Comparison of ENCODE assay signal across 8 mouse cellular contexts in the genomic region with DNA sequence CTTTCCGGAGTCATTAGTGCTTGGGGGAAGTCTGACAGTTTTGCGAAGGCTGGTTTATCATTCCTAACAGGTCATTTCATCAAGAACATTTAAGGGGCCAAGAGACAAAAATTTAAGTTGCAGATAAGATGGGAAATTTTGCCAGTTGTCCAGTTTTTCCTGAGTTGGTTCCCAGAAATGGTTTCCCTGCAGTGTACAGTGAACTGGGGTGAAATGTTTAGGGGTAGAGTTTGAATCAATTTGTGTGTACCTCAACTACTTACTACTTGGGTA. TPM values are rescaled to one million over a fixed set of nuclear protein-coding genes. Genes with fewer than 3 reads are reported as not detected.
DNase-seq lines count a peak whose midpoint lies in the region; ATAC-seq and TF ChIP-seq lines count a peak whose summit lies in the region.

No protein-coding gene starts in this region.

- TF ChIP-seq CTCF in bone marrow macrophage, adult 2 months (IDR thresholded peaks at IDR 0.05; ENCODE audit: low read depth, low read length): no peak

- DNase-seq in kidney, adult 18-20 months: no peak
- no peak for DNase-seq in frontal cortex, adult 2 months (ENCODE audit: extremely low spot score in 1 of 2, low spot score in 1 of 2)
- no peak for DNase-seq in gastrocnemius, postnatal 25 days
- DNase-seq in testis, postnatal 14 days (ENCODE audit: low spot score): no peak

- H3K4me3 ChIP-seq in kidney, embryonic 15.5 days (replicated peaks): peak overlapping the region; percentile 92
- peak overlapping the region; percentile 73 for H3K4me3 ChIP-seq in bone marrow macrophage, adult 2 months (ENCODE audit: insufficient read depth, low read length)
- H3K4me3 ChIP-seq in hindbrain, embryonic 15.5 days: peak overlapping the region; percentile 93
- H3K4me3 ChIP-seq in midbrain, embryonic 16.5 days (ENCODE audit: low read depth, low read length): peak overlapping the region; percentile 88

- no peaks in the 10 kb centered on the region for H3K27me3 ChIP-seq in kidney, embryonic 15.5 days
- H3K27me3 ChIP-seq in hindbrain, embryonic 15.5 days: no peaks in the 10 kb centered on the region
- H3K27me3 ChIP-seq in midbrain, embryonic 16.5 days (ENCODE audit: control insufficient read depth, insufficient read depth, low read depth, low read length): no peaks in the 10 kb centered on the region

- peaks cover 19% of the 10 kb centered on the region for H3K4me1 ChIP-seq in kidney, embryonic 15.5 days
- peaks cover 7% of the 10 kb centered on the region for H3K4me1 ChIP-seq in bone marrow macrophage, adult 2 months (ENCODE audit: control insufficient read depth, insufficient read depth, low read length)
- peaks cover 22% of the 10 kb centered on the region for H3K4me1 ChIP-seq in hindbrain, embryonic 15.5 days (replicated peaks)
- H3K4me1 ChIP-seq in midbrain, embryonic 16.5 days (ENCODE audit: control insufficient read depth, insufficient read depth, low read length): peaks cover 19% of the 10 kb centered on the region

- no peak for TF ChIP-seq POLR2A in bone marrow macrophage, adult 2 months (IDR thresholded peaks at IDR 0.05; ENCODE audit: borderline replicate concordance, low read depth, low read length)

- peaks cover 9% of the 10 kb centered on the region; the same call in 1 of the 2 replicates for H3K36me3 ChIP-seq in kidney, embryonic 15.5 days
- H3K36me3 ChIP-seq in hindbrain, embryonic 15.5 days: no peaks in the 10 kb centered on the region
- no peaks in the 10 kb centered on the region for H3K36me3 ChIP-seq in midbrain, embryonic 16.5 days (ENCODE audit: control insufficient read depth, insufficient read depth, low read length)

- no peak for ATAC-seq in kidney, embryonic 15.5 days (replicated peaks; ENCODE audit: low FRiP score)
- no peak for ATAC-seq in hindbrain, embryonic 15.5 days (ENCODE audit: low FRiP score, low read depth)
- no peak for ATAC-seq in midbrain, embryonic 16.5 days

- H3K27ac ChIP-seq in kidney, embryonic 15.5 days: peak overlapping the region; percentile 100
- peak overlapping the region; percentile 100; the same call in 1 of the 2 replicates for H3K27ac ChIP-seq in bone marrow macrophage, adult 2 months (ENCODE audit: insufficient read depth, low read depth, low read length)
- 0 out of 2 replicates have a peak overlapping the region, but pooled peaks have one; percentile 98 for H3K27ac ChIP-seq in hindbrain, embryonic 15.5 days (replicated peaks)
- H3K27ac ChIP-seq in midbrain, embryonic 16.5 days (ENCODE audit: low read length): no peak overlapping the region

- peak overlapping the region; percentile 83 for H3K4me2 ChIP-seq in kidney, embryonic 15.5 days
- H3K4me2 ChIP-seq in hindbrain, embryonic 15.5 days: peak overlapping the region; percentile 87
- peak overlapping the region; percentile 86 for H3K4me2 ChIP-seq in midbrain, embryonic 16.5 days (ENCODE audit: low read length)

- WGBS in kidney, embryonic 15.5 days: 0% methylated on average over 2 of the region's 2 CpGs
- 2% methylated on average over 2 of the region's 2 CpGs for WGBS in hindbrain, embryonic 15.5 days
- WGBS in midbrain, embryonic 16.5 days: 0% methylated on average over 2 of the region's 2 CpGs

- H3K9ac ChIP-seq in kidney, embryonic 15.5 days: peak overlapping the region; percentile 92
- H3K9ac ChIP-seq in hindbrain, embryonic 15.5 days: peak overlapping the region; percentile 74
- H3K9ac ChIP-seq in midbrain, embryonic 16.5 days (ENCODE audit: low read depth, low read length): peak overlapping the region; percentile 87

- H3K9me3 ChIP-seq in kidney, embryonic 15.5 days (replicated peaks): no peaks in the 10 kb centered on the region
- H3K9me3 ChIP-seq in hindbrain, embryonic 15.5 days: no peaks in the 10 kb centered on the region
- H3K9me3 ChIP-seq in midbrain, embryonic 16.5 days (replicated peaks; ENCODE audit: control insufficient read depth, low read length, poor library complexity, severe bottlenecking): no peaks in the 10 kb centered on the region

RNA-seq across cellular contexts. Expression of gene Usp1, which starts 1.2 kb away (rescaled TPM):
- 90.5 and 108 TPM in 2 replicates for polyA plus RNA-seq in kidney, embryonic 15.5 days (2015; fragmentation: Nextera tagmentation; extraction: Ambion mirVana)
- 33.6 and 36.5 TPM in 2 replicates for polyA plus RNA-seq in bone marrow macrophage, adult 2 months (2012; ENCODE audit: insufficient read depth, insufficient read length, missing spikeins)
- 33.2 and 40.3 TPM in 2 replicates for polyA plus RNA-seq in hindbrain, embryonic 15.5 days (2015; fragmentation: Nextera tagmentation; extraction: Ambion mirVana)
- 21.6 and 24.6 TPM in 2 replicates for polyA plus RNA-seq in midbrain, embryonic 16.5 days (2015; fragmentation: Nextera tagmentation; extraction: Ambion mirVana)
- polyA plus RNA-seq in frontal cortex, adult 2 months (2012; rRNA removed): 12.0 and 15.1 TPM in 2 replicates
- total RNA-seq in gastrocnemius, postnatal 25 days (2021): 10 to 100 TPM in 1 of 2 experiments, 1 to 10 TPM in 1; 9.5 to 10.2 TPM
